Mouse (Mus musculus): ENCODE data around the gene Gm11213. TPM values are rescaled to one million over a fixed set of nuclear protein-coding genes. Genes with fewer than 3 reads are reported as not detected.

Gm11213 gene
- polyA plus RNA-seq, 1 experiment: not detected

DNA sequence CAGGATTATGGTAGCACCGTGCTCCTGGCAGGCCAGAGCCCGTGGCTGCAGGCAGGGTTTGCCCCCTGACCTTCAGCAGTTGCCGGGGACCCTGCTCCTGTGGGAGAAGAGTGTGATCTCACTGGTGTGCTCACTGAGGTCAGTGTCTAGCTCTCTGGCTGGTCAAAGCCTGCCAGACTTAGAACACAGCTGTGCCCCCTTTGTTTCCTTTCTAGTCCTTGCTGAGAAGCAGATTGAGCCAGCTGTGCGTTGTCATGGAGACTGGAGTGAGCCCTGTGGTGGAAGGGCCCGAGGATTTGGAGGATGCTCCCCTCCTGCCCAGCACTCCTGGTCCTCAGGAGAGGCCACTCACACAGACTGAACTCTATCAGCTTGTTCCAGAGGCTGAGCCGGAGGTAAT, 25.0 kb downstream of the Gm11213 start:
- DNase-seq (ENCODE audit: low spot score): no peak

DNA sequence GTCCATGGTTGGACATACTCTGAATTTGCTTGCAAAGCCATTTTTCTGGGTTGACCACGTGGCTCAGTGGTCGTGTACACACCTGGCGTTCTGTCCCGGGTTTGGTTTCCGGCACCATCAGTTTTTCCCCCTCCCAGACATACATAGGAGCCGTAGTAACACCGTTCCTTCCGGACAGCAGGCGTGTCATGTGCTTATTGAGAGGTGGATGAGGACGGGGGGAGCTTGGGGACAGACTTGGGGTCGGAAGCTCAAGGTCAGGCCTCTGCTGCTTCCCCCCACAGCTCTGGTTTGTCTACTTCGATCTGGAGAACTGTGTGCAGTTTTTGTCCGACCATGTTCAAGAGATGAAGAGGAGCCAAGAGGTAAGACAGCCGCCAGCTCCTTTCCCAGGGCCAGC, 25.4 kb downstream of the Gm11213 start:
- DNase-seq (ENCODE audit: low spot score): no peak

DNA sequence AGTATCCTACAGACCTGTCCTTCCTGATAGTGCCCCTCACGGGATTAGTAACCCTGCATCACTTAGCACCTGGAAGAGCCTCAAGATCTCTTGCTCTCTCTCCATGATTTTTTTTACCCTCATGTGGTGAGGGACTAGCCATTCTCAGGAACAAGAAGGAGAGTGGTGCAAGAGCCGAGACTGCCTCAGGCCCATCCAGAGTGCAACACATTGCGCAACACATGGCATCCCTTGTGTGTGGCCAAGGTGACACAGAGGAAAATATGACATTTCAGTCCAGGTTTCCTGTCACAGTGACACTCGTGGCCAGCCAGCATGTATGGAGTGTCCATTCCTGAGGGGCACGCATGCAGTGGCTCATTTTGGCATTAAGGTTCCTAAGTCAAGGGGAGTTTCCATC, 32.4 kb downstream of the Gm11213 start:
- no peak for DNase-seq (ENCODE audit: low spot score)

DNA sequence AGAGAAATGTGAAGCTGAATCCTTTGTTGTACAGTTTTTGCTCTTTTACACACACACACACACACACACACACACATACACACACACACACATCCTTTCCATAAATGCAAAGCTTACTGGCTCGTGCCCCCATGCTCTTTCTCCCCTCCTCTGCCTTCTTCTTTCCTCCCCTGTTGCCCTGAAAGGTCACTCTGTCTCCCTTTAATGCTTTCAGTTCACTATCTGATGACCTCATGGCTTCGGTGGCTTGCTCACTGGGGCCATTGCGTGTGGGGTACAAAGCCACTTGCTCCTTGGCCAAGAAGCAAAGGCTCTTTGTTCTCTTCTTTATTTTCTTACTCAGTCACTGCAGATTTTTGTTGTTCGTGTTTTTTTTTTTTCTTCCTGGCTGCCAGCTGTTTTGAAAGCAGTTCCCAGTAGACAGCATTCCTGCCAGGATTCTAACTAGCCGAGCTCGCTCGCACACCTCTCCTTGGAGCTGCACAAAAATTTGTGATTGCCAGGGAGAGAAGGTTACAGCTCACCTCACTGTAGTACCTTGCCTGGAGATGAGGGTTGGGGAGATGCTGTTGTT, 34.8 kb downstream of the Gm11213 start:
- DNase-seq (ENCODE audit: low spot score): no peak

DNA sequence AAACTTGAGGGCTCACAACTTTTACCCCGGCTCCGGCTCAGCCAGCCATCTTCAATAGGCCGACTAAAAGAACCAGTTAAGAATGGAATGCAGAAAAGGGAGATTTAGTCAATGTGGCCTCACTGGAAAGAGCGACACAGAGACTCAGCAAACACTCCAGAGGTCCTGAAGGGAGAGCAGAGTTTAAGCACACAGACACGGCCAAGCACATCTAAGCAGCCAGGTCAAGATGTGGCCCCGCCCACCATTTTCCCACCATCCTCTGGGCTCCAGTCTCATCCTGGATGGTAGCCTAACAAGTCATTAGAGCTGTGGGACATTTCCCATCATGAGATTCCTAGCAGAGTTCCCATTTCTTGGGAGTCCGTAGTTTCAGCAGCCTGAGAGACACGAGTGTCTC, 35.7 kb downstream of the Gm11213 start:
- DNase-seq (ENCODE audit: low spot score): no peak

DNA sequence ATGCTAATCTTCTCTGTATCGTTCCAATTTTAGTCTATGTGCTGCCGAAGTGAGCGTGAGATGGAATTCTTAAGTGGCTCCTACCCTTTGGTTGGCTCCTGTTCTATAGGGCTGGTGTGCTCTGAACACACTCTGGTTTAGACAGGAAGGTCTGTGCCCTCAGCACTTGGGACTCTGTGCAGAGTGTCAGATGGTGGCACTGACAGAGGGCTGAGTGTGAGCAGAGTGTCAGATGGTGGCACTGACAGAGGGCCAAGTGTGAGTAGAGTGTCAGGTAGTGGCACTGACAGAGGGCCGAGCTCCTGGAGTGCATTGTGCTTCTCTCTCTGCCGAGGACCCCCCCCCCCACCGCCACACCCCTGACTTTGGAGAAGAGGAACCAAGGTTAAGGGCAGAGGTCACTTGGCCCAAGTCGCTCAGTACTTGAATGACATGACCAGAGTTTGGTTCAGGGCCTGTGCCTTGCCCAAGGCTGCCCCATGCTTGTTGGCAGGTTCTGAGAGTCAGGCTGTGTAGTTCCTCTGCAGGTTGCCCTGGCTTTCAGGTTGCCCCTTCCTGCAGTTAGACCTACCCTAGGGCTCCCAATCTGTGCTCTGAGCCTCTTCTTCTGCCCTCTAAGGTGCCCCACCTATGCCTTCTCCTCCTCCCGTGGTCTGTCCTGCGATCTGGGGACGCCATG, 37.2 kb downstream of the Gm11213 start:
- no peak for DNase-seq (ENCODE audit: low spot score)

DNA sequence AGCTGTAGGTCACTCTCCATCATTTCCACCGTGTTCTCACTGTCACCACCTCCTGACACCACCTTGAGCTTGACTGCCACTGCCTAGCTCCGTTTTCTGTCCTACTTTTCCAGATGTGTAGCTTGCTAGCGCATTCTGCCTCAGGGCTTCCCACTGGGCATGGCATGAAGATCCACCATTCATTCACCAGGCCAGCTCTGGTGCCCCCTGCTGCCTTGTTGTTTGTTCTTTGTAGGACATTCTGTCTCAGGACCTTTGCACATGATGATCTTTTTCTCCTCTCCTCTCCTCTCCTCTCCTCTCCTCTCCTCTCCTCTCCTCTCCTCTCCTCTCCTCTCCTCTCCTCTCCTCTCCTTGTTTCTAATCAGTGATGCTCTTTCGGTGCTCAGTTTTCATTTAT, 42.3 kb downstream of the Gm11213 start:
- DNase-seq (ENCODE audit: low spot score): no peak

DNA sequence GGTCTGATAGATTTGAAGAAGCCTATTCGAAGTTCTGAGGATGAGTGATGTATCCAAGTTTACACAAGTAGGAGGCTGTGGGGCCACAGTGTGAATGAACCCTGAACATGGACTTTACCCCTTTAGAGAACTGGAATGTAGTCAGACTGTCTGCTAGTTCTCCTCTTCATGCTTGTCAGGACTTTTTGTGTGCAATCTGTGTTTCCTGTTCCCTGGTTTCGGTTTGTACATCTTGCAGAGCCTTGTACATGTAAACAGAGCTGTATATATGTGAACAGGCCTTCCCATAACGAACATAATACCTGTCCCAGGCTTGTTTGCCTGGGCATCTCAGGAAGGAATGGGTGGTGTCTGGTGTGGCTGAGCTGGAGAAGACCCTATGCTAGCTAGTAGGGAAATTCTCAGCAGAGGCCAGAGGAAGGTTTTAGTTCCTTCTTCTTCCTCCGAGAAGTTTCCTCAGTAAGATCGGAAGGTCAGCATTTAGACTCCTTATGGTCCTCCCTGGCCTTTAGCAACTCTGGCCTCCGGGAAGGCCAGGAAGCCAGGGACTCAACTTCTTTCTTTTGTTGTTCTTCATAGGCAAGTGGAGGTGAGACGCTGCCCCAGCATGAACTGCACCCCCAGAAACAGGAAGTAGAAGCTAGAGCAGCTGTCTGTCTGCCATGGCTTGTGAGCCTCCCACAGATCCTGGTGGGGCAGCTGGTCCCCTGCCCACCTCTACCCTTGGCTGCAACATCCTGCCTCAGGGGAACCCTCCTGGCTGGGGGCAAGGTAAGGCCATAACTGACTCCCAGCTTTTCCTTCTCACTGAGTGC, 43.0 kb downstream of the Gm11213 start:
- no peak for DNase-seq (ENCODE audit: low spot score)

DNA sequence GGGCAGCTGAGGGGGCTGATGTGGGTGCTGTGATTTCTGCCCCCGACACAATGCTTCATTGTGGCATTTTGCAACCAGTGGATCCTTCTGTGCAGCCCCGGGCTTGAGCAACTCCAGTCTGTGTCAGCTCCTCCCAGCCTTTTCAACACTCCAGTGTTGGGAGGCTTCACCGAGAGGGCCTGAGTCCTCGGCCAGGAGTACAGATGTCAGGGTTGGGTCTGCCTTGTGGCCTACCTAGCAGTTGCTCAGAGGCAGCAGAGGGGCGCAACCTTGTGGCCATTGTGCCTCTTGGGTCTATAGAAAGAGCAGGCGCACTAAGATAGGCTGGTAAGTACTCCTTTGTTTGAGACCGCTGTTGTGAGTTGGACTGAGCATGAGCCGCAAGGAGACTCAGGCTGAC, 45.0 kb downstream of the Gm11213 start:
- no peak for DNase-seq (ENCODE audit: low spot score)

DNA sequence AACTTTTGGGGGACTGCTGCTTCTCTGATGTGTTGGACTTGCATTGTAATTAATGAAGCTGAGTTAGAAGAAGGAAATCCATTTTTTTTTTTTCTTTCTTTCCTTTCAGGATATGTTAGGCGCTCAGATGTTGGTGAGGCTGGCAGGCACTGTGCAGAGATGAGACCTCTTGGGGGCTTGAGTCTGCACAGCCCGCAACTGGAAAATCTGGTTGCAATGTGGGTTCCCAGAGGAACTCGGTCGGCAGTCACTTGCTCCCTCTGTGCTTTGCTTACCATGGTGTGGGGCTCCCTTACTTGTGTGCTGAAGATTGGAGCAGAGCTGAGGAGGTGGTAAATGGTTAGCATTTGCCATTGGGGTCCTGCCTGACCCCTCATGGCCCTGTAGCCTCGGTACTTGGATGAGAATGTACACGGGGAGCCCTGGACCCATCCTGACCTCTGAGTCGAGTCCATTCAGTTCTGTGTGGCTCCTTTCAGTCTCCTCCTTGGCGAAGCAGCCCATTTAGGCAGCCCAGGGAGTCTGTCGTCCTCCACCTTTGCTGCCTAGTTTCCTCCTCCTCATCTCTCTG, 45.8 kb downstream of the Gm11213 start:
- no peak for DNase-seq (ENCODE audit: low spot score)

DNA sequence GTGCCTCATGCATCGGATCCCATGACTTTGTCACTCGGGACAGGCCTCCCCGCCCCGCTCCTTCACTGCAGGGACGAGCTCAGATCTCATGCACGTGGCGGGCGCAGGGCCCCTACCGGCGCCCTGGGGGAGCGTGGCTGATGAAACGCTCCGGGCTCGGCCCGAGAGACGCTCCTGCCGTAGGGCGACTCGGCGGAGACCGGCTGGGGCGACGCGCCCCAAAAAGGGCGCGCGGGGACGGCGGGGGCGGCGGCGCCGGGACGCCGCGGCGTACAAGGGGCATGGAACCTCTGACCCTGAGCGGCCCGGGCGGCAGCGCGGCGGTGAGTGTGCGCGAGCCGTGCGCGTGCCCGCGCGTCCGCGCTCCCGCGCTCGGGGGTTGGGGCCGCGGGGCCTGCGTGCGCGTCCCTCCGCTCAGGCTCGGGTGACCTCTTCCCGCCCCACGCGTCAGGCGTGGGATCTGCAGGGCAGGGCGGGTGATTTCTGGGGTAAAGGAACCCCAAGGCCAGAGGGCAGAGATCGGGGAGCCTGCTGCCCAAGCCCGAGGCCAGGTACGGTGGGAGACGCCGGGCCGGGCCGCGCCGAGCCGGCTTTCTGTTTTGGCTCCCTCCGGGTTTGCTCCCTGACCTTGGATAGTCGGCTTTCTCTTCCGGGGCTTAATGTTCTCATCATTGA, 46.5 kb downstream of the Gm11213 start, which contains the start of gene Tmem268:
TSS of gene Tmem268 (plus strand) at position 375 of the 675 bp plus-strand sequence.
- peak; percentile 76 for DNase-seq (ENCODE audit: low spot score)

DNA sequence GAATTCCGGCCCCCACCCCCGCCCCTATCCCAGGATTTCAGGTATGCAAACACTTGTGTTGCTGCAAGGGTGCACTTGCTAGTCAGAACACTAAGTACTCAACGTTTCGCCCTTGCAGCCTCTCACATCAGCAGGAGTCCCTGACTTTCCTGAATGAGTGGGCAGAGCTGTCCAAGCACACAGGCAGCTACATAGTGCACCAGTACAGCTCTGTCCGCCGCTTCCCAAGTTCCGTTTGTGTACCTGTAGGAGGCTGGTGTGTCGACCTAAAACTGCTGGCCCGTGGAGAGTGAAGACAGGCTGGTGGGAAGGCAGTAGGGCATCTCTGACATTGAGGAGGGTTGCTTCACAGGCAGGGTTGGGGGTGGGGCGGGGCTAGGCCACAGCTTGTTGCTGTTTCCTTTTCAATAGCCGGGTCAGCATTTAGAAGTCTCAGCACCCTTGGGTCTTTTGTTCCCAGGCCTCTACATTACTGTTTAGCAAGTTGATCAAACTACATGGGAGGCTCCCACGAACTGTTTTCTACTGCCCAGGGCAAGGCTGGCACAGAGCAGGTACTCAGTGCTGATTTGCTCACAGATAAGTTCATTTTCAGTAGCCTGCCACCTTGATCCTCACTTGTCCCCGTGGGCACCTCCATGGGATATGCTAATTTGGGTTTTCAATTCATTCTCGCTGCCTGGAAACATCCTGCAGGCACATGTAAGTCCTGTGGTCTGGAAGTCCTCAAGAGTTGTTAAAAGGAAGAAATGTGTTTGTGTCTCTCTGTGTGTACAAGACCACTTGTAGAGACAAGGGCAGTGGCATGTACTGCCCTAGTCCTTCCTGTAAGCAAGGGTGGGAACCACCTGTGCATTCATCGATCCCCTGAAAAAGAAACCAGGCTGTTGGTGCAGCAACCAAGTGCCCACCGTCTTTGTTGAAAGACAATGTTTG, 47.7 kb downstream of the Gm11213 start:
- DNase-seq (ENCODE audit: low spot score): no peak

DNA sequence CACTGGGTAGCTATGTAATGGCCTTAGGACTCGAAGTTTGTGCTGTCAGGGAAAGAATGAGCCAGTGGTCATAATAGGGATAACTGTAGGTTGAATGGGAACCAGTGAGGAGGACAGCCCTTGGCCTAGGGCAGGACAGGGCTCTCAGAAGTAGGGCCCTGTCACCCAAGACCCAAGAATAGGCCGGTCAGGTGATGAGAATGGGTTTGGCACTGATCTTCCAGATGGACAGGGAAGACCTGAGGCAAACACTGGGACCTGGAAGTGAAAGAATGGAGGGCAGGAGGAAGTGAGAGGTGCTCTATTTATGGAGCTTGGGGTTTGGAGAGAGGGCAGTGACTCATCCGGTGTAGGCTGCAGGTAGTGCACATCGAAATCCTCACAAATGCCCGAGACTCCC, 48.4 kb downstream of the Gm11213 start:
- DNase-seq (ENCODE audit: low spot score): no peak

DNA sequence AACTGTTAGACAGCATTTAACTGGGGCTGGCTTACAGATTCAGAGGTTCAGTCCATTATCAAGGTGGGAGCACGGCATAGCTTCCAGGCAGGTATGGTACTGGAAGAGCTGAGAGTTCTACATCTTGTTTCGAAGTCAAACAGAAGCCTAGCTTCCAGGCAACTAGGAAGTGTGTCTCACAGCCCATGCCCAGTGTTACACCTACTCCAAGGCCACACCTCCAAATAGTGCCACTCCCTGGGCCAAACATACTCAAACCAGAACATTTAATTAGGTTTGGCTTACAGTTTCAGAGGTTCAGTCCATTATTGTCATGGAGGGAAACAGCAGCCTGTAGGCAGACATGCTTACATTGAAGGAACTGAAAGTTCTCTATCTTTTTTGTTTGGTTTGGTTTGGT, 50.0 kb downstream of the Gm11213 start:
- no peak for DNase-seq (ENCODE audit: low spot score)

DNA sequence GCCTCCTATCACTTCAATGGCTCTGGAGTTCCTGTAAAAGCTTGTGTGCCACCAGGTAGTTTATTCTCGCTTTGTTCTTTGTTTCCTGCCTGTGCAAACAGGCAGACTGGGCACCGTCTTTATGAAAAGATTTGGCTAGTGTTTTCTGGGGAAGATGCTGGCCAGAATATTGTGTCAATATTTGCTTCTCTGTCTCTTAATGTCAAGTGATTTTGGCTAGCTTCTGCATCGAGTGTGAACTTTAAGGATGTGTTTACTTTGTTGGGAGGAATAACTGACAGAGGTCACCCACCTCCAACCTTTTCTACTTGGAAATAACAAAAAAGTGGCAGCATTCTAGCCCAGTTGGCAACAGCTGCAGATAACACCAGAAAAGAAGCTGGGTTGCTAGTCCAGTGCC, 50.4 kb downstream of the Gm11213 start:
- no peak for DNase-seq (ENCODE audit: low spot score)

DNA sequence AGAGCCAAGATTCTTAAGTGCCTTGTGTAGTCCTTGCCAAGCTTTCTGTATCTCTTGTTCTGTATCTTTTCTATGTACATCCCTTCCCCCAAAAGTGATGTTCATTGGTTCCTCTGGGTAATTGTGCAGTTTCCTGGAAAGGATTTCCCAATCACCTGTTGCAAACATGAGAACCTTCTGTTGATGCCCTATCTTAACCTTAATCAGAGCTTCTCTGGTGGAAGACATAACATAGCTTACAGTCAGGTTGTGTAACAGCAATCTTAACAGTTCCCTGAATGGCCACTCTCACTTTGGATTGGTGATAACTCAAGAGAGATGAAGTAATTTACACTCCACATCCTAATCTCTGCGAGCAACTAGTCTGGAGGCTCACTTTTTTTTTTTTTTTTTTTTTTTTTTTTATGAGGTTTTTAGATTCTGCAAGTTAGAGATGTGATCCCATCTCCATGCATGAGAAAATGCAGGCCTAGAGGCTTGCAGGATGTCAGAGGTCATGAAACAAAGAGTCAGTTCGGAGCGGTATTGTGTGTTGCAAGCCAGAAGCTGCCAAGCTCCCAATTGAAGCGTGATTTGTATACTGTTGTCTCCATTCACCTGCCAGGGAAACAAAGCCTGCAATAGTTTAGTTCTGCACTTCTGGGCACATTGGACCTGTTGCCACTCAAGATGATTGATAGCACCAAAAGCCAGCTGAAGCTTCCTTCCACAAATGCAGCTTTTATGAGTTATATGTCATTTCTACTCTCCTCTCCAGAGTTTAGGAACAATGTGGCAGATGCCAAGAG, 51.1 kb downstream of the Gm11213 start:
- DNase-seq (ENCODE audit: low spot score): no peak

DNA sequence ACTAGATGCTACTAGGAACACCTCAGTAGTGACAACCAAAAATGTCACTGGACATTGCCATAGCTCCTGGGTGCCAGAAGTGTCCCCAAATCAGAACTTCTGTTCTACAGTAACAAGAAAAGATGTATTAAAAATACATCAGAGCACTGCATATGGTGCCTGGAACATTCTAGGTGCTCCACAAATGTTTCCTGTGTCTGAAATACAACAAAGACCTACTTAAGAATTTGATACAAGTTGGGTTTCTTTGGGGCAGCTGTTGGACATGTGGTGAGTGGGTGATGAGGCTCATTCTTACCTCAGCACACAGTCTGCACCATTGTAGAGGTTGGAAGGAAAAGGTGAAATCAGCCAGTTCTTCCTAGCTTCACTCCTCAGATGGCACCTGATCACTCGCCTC, 52.2 kb downstream of the Gm11213 start:
- DNase-seq (ENCODE audit: low spot score): no peak

DNA sequence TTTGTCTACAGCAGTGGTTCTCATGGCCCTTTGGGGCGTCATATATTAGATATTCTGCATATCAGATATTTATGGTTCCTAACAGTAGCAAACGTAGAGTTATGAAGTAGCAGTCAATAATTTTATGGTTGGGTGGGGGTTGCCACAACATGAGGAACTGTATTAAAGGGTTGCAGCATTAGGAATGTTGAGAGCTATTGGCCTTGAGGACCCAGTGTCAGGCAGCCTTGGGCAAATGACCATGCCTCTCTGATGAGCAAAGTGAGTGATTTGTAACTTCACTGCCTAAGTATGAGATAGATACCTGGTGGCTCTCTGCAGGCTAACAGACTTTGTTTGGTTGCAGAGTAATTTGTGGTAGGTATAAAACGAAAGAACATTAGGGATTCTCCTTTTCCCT, 54.2 kb downstream of the Gm11213 start:
- DNase-seq (ENCODE audit: low spot score): no peak

DNA sequence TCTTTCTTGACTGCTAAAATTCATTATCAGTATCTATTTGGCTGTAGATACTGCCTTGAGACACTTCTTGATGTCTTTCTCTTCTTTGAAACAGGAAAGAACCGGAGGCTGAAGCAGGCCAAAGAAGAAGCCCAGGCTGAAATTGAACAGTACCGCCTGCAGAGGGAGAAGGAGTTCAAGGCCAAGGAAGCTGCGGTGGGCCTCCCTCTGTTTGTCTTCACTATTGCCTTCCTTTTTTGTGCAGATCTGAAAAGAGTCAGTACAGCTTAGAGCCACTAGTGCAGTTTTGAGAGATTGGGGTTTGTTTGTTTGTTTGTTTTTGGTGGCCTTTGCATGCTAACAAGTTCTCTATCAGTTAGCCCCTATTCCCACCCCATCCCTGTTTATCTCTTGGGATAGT, 56.6 kb downstream of the Gm11213 start:
- DNase-seq (ENCODE audit: low spot score): no peak

DNA sequence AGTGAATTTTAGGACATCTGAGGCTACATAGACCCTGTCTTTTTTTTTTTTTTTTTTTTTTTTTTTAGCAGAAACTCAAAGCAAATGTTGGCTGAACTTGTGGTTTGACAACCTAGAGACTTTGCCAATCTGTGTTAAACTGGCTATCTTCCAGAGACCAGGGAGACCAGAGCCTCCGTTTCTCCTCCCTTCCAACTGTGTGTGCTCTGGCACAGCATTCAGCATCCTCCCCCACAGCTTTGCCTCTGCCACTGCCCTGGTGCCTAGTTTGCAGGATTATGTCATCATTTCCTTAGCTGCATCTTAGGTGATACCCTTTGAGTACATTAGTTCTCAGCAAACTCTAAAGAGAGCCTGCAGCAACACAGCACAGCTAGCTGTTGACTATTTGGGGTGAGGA, 57.3 kb downstream of the Gm11213 start:
- no peak for DNase-seq (ENCODE audit: low spot score)

All from urinary bladder, adult 2 months (tissue).